Mouse (Mus musculus) adrenal gland, adult 8-10 months (tissue): ENCODE results near the gene Eif2ak2. TPM values are rescaled to one million over a fixed set of nuclear protein-coding genes. Genes with fewer than 3 reads are reported as not detected.

Source experiments
- DNase-seq: peaks from one replicate; pipeline ENCODE4 v3.0.0; 2022
- total RNA-seq, 4 experiments: library from RNA; stranded (reverse); gene quantifications; 2 replicates each; pipeline ENCODE4 v1.2.4; 2022

Gene Eif2ak2
- 10 to 100 TPM; 30.4 to 39.7 (median 35.0) TPM for total RNA-seq

DNA sequence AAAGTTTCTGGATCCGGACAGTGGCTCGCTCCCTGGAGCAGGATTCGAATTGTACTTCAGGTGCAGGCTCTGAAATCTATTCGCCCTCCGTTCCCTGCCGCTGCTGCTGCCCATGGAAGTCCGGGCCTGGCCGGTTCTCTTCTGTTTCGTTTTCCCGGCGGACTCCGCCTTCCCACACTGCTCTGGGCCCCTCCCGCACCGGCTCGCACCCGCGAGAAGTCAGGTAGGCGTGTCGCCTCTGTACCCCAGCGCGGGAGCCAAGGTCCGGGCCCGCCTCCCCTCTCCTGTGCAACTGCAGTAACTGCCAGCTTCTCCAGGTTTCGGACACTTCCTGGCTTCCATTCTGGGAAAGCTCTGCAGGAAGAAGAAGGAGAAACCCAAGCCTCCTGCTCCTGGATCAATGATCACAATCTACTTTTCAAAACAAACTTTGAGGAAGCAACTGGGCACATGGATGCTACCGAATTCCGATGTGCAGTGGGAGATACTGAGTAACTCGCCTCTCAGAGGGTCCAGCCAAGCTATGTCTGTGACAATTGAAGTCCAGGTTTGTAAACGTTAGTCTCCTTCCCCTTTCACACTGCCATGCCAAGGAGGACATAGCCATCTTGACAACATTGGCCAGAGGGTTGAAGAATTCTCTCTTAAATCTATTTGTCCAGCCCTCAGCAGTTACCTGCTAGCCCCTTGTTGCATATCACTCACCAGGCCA, at the start of gene Eif2ak2:
TSS of gene Eif2ak2 (minus strand) at position 173 of the 712 bp plus-strand sequence.
- peak; percentile 87 for DNase-seq

GRCm38 (mm10) chr17:78917696-78918095, 35.3 kb upstream of the Eif2ak2 start:
- no peak for DNase-seq

- no peak for DNase-seq
Measured at GRCm38 (mm10) chr17:78916899-78917298, 34.5 kb upstream of the Eif2ak2 start.

GRCm38 (mm10) chr17:78916369-78916813, 34.0 kb upstream of the Eif2ak2 start, which contains the start of gene Cebpzos:
Gene Cebpzos, plus strand, starts transcription at chr17:78916500.
- peak; percentile 83 for DNase-seq

GRCm38 (mm10) chr17:78915772-78916171, 33.4 kb upstream of the Eif2ak2 start:
- no peak for DNase-seq

- no peak for DNase-seq
Measured at GRCm38 (mm10) chr17:78913921-78914320, 31.5 kb upstream of the Eif2ak2 start.

GRCm38 (mm10) chr17:78912861-78913281, 30.5 kb upstream of the Eif2ak2 start:
- DNase-seq, result no peak

DNA sequence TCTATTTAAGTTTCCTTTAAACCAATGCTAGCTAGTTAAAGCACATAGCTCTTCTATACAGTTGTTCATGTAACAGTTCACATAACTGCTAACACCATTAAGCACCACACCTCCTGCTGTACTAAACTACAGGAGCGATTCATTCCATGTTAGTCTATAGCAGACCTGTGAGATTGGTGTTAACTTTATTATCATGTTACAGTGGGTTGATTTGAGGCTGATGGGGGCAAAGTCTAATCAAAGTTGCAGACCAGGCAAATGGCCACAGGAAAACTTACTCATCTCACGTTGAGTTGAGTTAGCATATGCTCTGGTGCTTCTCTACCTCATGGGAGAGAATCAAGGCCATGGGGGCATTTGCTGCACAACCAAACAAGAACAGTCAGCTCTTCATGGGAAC, 27.0 kb upstream of the Eif2ak2 start:
- no peak for DNase-seq

DNA sequence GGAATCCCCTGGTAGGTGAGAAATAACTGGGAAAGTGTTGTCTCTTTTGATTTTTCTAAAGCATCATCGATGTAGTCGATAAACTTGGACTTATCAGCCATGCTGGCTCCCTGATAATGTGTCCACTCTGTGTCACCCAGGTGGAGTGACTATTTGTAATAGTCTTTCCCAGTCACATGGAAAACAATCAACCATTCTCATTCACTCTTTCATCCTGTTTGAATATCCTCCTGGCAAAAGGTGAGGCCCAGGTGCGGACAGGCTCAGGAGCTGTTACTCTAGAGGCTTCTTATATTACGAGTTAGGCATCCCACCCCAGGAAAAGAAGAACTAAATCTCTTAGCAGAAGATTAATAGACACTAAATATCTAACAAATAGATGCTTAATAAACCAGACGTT, 24.5 kb upstream of the Eif2ak2 start, which contains the start of gene Sult6b1:
TSS of gene Sult6b1 (minus strand) at position 101 of the 400 bp plus-strand sequence.
- no peak for DNase-seq

DNA sequence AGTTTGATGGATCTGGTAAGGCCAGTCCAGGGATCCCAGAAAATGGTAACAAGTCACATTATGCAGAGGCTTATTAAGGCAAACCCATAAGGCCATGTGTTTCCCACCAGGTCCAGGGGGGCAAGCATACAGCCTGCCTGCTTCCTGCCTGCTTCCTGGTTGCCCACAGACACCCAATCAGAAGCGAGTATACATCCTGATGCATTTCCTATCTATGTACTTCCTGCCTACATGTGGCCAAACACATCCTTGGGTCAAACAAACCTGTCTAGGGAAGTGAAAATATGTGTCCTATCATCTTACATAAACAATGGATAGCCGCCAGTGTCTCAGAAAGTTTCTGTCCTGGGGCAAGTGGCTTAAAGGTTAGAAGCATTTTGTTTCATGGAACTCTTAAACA, 20.8 kb upstream of the Eif2ak2 start:
- no peak for DNase-seq

DNA sequence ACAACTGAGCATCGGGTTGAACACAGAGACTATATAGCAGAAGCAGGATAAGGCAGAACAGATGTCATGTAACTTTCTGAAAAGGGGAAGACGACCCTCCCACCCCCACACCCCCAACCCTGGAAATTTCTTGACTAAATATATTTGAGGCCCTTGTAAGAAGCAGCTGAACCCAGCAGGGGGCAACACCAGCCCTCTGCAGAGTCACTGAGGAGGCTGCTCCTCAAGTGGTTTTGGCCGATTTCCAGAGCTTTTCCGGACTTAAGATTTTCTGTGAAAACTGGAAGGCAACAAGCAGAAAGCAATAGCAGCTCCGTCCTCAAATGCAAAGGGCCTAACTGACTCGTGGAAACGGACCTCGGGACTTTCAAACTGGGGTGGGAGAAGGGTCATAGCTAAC, 13.0 kb upstream of the Eif2ak2 start:
- DNase-seq, result no peak

- no peak for DNase-seq
Measured at GRCm38 (mm10) chr17:78894991-78895390, 12.6 kb upstream of the Eif2ak2 start.

GRCm38 (mm10) chr17:78891020-78891419, 8.6 kb upstream of the Eif2ak2 start:
- DNase-seq, result no peak

- DNase-seq, result no peak
Measured at GRCm38 (mm10) chr17:78889184-78889583, 6.8 kb upstream of the Eif2ak2 start.

- no peak for DNase-seq
Measured at GRCm38 (mm10) chr17:78888554-78888953, 6.2 kb upstream of the Eif2ak2 start.

- no peak for DNase-seq
Measured at GRCm38 (mm10) chr17:78885286-78886065, 3.1 kb upstream of the Eif2ak2 start.

GRCm38 (mm10) chr17:78883291-78883690, 918 bp upstream of the Eif2ak2 start:
- DNase-seq, result no peak

GRCm38 (mm10) chr17:78881878-78882304, 482 bp downstream of the Eif2ak2 start:
- DNase-seq, result no peak

- no peak for DNase-seq
Measured at GRCm38 (mm10) chr17:78873886-78874285, 8.5 kb downstream of the Eif2ak2 start.

- no peak for DNase-seq
Measured at GRCm38 (mm10) chr17:78856243-78856642, 26.1 kb downstream of the Eif2ak2 start.

DNA sequence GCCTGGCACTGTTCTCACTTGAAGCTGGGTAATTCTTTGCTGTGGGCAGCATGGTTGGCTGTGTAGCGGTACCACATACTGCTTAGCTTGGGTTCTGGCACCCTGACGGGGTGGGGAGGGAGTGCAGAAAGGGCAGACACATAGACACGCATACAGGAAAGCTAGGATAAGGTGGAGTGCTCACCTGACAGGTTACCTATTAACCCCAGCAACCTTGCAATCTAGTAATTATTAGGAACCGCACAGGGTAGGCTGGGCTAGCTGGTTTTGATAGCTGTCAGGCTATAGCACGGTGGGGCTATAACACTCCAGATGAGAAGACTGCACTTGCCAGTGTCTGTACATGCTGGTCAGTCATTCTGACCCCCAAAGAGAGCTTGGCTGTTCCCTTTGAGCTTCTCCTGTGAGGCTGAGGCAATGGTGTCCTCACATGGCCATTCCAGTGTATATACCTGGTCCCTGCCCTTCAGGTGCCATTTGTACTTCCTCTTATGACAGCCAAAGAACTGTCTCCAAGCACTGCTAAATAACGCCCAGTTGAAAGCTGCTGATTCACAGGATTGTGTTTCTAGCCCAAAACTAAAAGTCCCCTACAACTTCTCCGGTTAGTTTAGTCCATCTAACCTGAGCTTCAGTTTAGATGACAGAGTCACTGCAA, 40.0 kb downstream of the Eif2ak2 start:
- no peak for DNase-seq

DNA sequence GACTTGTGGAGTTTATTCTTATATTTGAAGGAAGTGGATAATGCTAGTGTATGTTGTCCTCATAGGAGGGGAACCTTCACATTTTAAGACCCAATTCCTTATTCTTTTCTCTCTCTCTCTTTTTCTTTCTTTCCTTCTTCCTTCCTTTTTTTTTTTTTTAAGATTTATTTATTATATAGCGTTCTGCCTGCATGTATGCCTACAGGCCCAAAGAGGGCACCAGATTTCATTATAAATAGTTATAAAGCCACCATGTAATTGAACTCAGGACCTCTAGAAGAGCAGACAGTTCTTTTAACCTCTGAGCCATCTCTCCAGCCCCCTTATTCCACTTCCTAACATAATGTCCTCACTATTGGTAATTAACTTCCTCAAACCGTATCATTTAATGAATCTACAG, 46.3 kb downstream of the Eif2ak2 start:
- DNase-seq, result no peak
